Mouse (Mus musculus) kidney, embryonic 15.5 days (tissue): ENCODE measurements around the gene Sbk3. TPM values are rescaled to one million over a fixed set of nuclear protein-coding genes. Genes with fewer than 3 reads are reported as not detected.
A peak's percentile ranks its signal among the peaks of the same experiment; 100 is the strongest.

Experiments
- ATAC-seq: fragments of 200-750 bp; cut with Nextera tagmentation; replicated peaks from 2 replicates; pipeline ENCODE4 v1.8.0; 2017; ENCODE audit warnings: moderate TSS enrichment; ENCODE audit not compliant: low FRiP score
- H3K27ac ChIP-seq: fragments of 300-500 bp; sonication (generic); 2 replicates; pipeline ENCODE4 v1.5.1; 2015; ENCODE audit warnings: mild to moderate bottlenecking, inconsistent platforms
- H3K27me3 ChIP-seq: fragments of 300-500 bp; sonication (generic); 2 replicates; pipeline ENCODE4 v1.6.1; 2015; ENCODE audit warnings: inconsistent platforms
- H3K36me3 ChIP-seq: fragments of 300-500 bp; sonication (generic); 2 replicates; pipeline ENCODE4 v1.6.1; 2015; ENCODE audit warnings: inconsistent platforms
- H3K4me1 ChIP-seq: fragments of 300-500 bp; sonication (generic); 2 replicates; pipeline ENCODE4 v1.6.1; 2015; ENCODE audit warnings: inconsistent platforms
- H3K4me2 ChIP-seq: fragments of 300-500 bp; sonication (generic); 2 replicates; pipeline ENCODE4 v1.6.1; 2015; ENCODE audit warnings: moderate library complexity, mild to moderate bottlenecking, inconsistent platforms
- H3K4me3 ChIP-seq: fragments of 300-500 bp; sonication (generic); replicated peaks from 2 replicates; pipeline ENCODE4 v1.5.1; 2015; ENCODE audit warnings: mild to moderate bottlenecking, inconsistent platforms
- H3K9ac ChIP-seq: fragments of 300-500 bp; sonication (generic); 2 replicates; pipeline ENCODE4 v1.6.1; 2015; ENCODE audit warnings: mild to moderate bottlenecking, inconsistent platforms
- H3K9me3 ChIP-seq: fragments of 300-500 bp; sonication (generic); replicated peaks from 2 replicates; pipeline ENCODE4 v1.6.1; 2016; ENCODE audit warnings: inconsistent platforms
- WGBS: fragments of 180-500 bp; shearing (Covaris S2); methylation state at CpG from one replicate; pipeline ENCODE4 v1.1.7; 2015; ENCODE audit warnings: mixed read lengths; 5-methylcytosine and 5-hydroxymethylcytosine counted together
- polyA plus RNA-seq: library from polyadenylated mRNA; unstranded; fragments of >200 nt; fragmentation: Nextera tagmentation; extraction: Ambion mirVana; gene quantifications from 2 replicates; pipeline ENCODE4 v1.2.1, GENCODE M21; 2015

The Sbk3 gene
- polyA plus RNA-seq, 1 experiment from 2014 or later, result not detected

DNA sequence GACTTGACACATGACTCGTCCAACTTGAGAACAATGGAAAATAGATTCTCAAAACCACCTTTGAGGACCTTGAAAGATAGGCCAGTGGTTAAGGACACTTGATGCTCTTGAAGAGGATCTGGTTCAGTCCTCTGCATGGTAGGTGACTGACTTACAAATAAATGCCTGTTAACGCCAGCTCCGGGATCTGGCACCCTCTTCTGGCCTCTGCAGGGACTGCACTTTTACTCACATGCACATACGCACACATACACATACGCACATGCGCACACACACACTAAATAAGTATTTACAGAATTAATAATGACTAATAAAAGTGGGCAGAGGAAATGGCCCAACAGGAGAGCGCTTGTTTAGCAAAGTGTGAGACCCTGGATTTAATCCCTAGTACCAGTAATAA lies 5.9 kb upstream of the Sbk3 start:
- Histone ChIP-seq H3K27ac (no peak overlapping the region), H3K9ac (no peak overlapping the region), H3K36me3 (no peaks in the 10 kb centered on the region), H3K4me2 (no peak overlapping the region), H3K9me3 (no peaks in the 10 kb centered on the region), H3K4me3 (no peak overlapping the region), H3K27me3 (no peaks in the 10 kb centered on the region), H3K4me1 (0 out of 2 replicates have a peak, but pooled peaks cover 1% of the 10 kb centered on the region)
- ATAC-seq, result no peak
- 90% methylated on average over 7 of the region's 7 CpGs for WGBS

DNA sequence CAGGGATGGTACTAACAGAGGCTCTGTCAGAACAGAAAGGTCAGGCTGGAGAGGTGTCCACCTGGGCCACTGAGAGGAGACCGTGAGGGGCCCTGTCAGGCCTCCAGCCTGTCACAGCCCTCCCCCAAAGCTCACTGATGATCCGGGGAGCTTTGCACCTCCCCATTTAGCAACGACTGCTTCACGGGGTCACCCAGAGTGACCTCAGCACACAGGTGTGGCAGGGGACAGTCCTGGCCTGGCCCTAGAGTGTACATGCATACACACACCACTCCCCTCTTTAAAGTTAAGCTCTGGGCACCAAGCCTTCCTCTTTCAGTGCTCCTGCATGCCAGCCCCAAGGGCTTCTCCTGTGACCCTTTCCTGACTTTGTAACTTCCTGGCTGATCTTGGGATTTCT lies 4.5 kb upstream of the Sbk3 start:
- Histone ChIP-seq H3K4me2 (no peak overlapping the region), H3K27ac (no peak overlapping the region), H3K9ac (no peak overlapping the region), H3K36me3 (no peaks in the 10 kb centered on the region), H3K9me3 (no peaks in the 10 kb centered on the region), H3K4me1 (0 out of 2 replicates have a peak, but pooled peaks cover 3% of the 10 kb centered on the region), H3K4me3 (no peak overlapping the region), H3K27me3 (no peaks in the 10 kb centered on the region)
- WGBS, result 68% methylated on average over 4 of the region's 4 CpGs
- ATAC-seq, result no peak

DNA sequence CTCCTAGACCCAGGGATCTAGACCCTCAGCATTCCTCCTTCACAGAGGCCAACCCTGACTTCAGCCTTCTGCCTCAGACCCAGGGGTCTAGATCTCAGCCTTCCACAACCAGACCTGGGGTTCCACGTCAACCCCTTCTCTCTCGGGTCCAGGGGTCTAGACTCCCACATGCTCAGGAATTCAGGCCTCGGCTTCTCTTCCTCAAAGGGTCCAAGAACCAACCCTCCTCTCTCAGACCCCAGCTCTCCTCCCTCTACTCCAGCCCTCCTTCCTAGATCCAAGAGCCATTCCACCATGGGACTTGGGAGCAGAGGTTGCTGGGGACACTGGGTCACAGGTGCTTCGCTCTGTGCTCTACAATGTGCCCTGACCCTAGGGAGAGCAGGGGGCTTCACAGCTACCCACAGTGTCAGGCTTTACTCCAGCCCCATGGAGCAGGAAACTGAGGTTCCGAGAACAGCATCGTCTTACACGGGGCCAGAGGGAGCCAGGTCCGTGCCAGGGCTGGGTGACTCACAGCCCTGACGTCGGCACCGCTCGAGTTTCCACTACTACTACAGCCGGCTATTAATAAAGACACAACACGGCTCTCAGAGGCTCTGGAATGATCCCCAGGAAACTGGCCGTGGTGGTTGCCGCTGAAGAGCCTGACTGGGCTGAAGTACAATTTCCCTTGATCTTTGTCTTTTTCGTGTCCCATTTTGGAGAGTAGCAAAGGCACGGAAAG lies 1.5 kb upstream of the Sbk3 start:
- WGBS, result 62% methylated on average over 18 of the region's 18 CpGs
- Histone ChIP-seq H3K36me3 (no peaks in the 10 kb centered on the region), H3K4me1 (0 out of 2 replicates have a peak, but pooled peaks cover 3% of the 10 kb centered on the region)

DNA sequence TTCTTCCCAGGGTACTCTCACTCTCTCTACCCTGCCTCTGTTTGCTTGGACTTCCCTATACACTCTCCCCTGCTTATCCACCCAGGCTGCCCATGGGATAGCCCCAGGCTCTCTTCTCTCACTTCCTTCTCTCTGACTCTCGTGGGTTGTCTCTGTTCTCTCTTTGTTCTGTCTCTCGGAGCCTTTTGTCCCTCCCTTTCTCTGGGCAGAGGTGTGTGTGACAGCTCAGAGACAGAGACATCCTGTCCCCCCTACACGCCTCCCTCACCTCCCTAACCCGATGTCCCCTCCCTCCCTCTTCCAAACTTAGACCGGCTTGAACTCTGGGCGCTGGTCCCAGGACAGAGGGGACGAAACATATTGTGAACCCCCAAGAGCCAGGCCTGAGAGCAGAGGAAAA lies 742 bp upstream of the Sbk3 start:
- Histone ChIP-seq H3K4me3 (no peak overlapping the region), H3K9me3 (no peaks in the 10 kb centered on the region), H3K27me3 (0 out of 2 replicates have a peak, but pooled peaks cover 3% of the 10 kb centered on the region), H3K4me2 (no peak overlapping the region), H3K36me3 (no peaks in the 10 kb centered on the region), H3K9ac (no peak overlapping the region), H3K4me1 (0 out of 2 replicates have a peak, but pooled peaks cover 3% of the 10 kb centered on the region), H3K27ac (no peak overlapping the region)
- WGBS, result 22% methylated on average over 7 of the region's 7 CpGs
- no peak for ATAC-seq

More for the DNA sequence above, 1.5 kb upstream of the Sbk3 start:
- Histone ChIP-seq H3K9me3 (no peaks in the 10 kb centered on the region), H3K9ac (no peak overlapping the region), H3K4me2 (no peak overlapping the region), H3K4me3 (no peak overlapping the region), H3K27ac (no peak overlapping the region), H3K27me3 (no peaks in the 10 kb centered on the region)
- ATAC-seq, result no peak

DNA sequence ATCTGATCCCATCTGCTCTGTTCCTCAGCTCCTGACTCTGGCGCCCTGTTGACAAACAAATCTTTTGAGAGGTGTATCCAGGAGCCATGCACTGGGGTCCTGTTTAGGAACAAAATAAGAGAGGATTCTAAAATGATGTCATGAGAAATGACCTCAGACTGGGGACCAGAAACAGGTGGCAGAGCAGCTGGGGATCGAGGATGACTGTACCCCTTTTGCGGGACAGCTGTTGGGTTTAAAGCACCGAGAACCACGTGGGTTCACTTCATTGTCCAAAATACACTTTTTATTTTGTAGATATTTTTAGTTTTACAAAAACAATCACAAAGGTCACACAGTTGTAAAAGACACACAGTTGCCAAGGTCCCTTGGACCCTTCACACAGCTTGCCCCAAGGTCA lies 6.0 kb downstream of the Sbk3 start:
- 80% methylated on average over 5 of the region's 5 CpGs for WGBS
- Histone ChIP-seq H3K9me3 (no peaks in the 10 kb centered on the region), H3K27me3 (0 out of 2 replicates have a peak, but pooled peaks cover 3% of the 10 kb centered on the region), H3K9ac (no peak overlapping the region), H3K27ac (no peak overlapping the region), H3K4me2 (no peak overlapping the region), H3K4me3 (no peak overlapping the region), H3K36me3 (no peaks in the 10 kb centered on the region), H3K4me1 (0 out of 2 replicates have a peak, but pooled peaks cover 3% of the 10 kb centered on the region)
- no peak for ATAC-seq

DNA sequence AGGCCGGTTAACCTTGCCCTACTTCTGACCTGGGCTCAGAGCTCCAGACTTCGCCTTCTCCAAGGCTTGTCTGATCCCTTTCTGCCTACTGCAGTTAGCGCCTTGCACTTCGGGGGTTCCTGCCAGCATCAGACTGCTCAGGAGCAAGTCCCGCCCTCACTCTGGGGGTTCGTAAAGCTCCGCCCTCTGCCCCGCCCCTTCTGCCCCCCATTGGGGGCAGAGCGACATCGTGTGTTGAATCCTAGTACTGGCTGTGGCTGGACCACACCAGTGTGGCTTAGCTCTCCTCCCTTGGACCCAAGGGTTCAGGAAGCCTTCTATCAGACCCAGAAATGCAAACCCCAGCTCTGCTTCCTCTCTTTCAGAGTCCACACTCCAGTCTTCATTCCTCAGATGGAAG lies 6.7 kb downstream of the Sbk3 start, which contains the start of gene Sbk2:
Gene Sbk2 (minus strand): TSS at position 135 of the 400 bp plus-strand sequence.
- no peak within 1 kb of the TSS for H3K27ac ChIP-seq
- peak; percentile 83 for ATAC-seq
- peak within 1 kb of the TSS; percentile 45 for H3K4me2 ChIP-seq
- no peaks in the 10 kb centered on the region for H3K36me3 ChIP-seq
- H3K9ac ChIP-seq, result no peak within 1 kb of the TSS
- 0 out of 2 replicates have a peak, but pooled peaks cover 3% of the 10 kb centered on the region for H3K27me3 ChIP-seq
- peak within 1 kb of the TSS; percentile 12; the same call in 1 of the 2 replicates for H3K4me3 ChIP-seq
- 0 out of 2 replicates have a peak, but pooled peaks cover 3% of the 10 kb centered on the region for H3K4me1 ChIP-seq
- WGBS, result 3% methylated on average over 10 of the region's 10 CpGs
- H3K9me3 ChIP-seq, result no peaks in the 10 kb centered on the region

DNA sequence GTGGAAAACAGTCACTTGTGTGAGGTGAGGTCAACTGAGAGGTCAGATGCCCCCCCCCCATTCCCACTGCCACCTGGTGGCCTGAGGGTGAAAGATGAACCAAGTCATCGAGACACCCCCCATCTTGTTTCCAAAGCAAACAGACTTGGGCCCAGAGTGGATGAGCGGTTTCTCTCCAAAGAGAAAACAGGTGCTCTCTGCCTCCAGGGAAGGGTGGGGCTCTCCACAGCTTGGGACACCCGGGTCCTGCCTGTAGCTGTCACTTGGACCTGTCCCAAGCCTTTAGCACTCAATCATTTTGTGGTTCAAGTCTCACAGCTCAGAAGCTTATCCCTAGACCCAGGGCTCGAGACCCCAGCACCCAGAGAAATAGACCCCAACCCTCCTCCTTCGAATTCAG lies 7.4 kb downstream of the Sbk3 start:
- Histone ChIP-seq H3K4me1 (0 out of 2 replicates have a peak, but pooled peaks cover 3% of the 10 kb centered on the region), H3K9ac (no peak overlapping the region), H3K27me3 (0 out of 2 replicates have a peak, but pooled peaks cover 3% of the 10 kb centered on the region), H3K27ac (no peak overlapping the region), H3K9me3 (no peaks in the 10 kb centered on the region), H3K36me3 (no peaks in the 10 kb centered on the region), H3K4me2 (no peak overlapping the region), H3K4me3 (no peak overlapping the region)
- 72% methylated on average over 5 of the region's 5 CpGs for WGBS
- ATAC-seq, result no peak

DNA sequence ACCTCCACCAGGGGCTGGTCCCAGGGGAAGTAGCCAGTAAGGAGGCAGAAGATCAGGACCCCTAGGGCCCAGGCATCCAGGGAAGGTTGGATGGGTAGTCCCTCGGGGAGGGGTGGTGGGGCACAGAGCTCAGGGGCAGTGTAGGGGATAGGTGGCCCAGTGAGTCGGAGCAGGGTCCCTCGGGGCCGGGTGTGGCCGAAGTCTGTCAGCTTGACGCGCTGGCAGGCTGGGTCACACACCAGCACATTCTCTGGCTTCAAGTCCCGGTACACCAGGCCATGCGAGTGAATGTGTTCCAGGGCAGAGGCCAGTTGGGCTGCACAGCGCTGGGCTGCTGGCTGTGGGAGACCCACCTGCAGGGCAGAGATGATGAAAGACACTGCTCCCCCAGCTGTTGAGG lies 13.6 kb downstream of the Sbk3 start:
- no peak overlapping the region for H3K4me2 ChIP-seq
- no peak overlapping the region for H3K27ac ChIP-seq
- H3K4me3 ChIP-seq, result no peak overlapping the region
- H3K4me1 ChIP-seq, result no peaks in the 10 kb centered on the region
- no peak for ATAC-seq
- no peaks in the 10 kb centered on the region for H3K9me3 ChIP-seq
- H3K36me3 ChIP-seq, result no peaks in the 10 kb centered on the region
- H3K27me3 ChIP-seq, result no peaks in the 10 kb centered on the region
- 85% methylated on average over 10 of the region's 10 CpGs for WGBS
- H3K9ac ChIP-seq, result no peak overlapping the region

DNA sequence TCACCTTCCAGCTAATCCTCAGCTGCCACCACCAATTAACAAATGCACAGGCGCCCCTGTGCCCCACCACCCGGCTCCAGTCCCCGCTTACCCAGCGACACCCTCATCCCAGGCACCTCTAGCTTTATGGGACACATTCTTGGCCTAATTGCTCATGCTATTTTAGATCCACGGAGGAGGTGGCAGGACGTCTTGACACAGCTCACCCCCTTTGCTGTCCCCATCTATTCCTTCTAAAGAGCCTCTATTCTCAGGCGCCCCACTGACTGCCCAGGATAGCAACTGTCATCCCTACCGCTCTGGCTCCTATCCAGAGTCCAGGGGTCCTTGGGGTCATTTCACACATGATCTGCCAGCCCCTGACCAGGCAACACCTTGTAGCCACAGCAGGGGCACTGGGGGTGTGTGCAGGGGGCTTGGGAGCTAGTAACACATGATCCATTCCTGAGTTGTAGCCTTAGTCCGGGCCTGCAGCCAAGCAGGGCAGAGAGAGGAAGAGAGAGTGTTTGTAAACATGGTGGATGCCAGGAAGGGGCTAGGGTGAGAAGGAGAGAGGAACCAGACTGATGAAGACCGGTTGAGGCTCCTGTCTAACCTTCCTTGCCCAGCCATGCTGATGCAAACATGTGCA lies 17.0 kb downstream of the Sbk3 start:
- no peak for ATAC-seq
- H3K36me3 ChIP-seq, result no peaks in the 10 kb centered on the region
- no peaks in the 10 kb centered on the region for H3K27me3 ChIP-seq
- 20% methylated on average over 10 of the region's 10 CpGs for WGBS
- H3K27ac ChIP-seq, result no peak overlapping the region
- H3K4me3 ChIP-seq, result no peak overlapping the region
- no peaks in the 10 kb centered on the region for H3K9me3 ChIP-seq
- H3K9ac ChIP-seq, result no peak overlapping the region
- H3K4me1 ChIP-seq, result no peaks in the 10 kb centered on the region
- H3K4me2 ChIP-seq, result no peak overlapping the region

DNA sequence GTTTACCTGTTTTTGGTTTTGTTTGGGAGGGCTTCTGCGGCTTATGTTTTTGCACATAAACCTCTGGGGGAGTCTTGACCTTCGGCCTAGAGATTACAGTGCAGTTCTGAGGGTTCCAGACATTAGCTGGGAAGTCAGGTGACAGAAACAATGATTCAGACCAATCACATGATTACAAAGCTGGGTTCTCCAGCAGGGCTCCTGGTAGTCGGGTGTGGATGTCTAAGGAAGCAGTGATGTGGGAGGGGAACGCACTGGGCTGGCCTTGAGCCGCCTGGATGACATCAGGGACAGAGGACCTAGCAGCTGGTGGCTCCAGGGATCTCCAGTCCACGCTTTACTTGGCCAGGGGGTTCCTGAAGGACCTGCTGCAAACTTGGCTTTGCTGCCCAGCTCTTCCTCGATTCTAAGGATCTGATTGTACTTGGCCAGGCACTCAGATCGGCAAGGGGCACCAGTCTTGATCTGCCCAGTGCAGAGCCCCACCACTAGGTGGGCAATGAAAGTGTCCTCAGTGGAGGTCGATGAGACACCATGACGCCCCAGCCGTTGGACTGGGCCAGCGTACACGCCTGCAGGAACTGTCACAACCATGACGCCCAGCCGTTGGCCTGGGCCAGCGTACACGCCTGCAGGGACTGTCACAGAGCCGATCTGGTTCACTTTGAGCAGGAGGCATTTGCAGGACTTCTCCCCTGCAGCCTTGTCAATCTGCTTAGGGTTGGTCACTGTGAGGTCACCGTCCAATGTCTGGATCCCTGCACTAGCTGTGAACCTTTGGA lies 20.2 kb downstream of the Sbk3 start:
- no peaks in the 10 kb centered on the region for H3K27me3 ChIP-seq
- 80% methylated on average over 19 of the region's 19 CpGs for WGBS
- no peaks in the 10 kb centered on the region for H3K9me3 ChIP-seq
- no peak overlapping the region for H3K4me2 ChIP-seq
- no peak for ATAC-seq
- H3K4me1 ChIP-seq, result no peaks in the 10 kb centered on the region
- no peak overlapping the region for H3K27ac ChIP-seq
- no peak overlapping the region for H3K4me3 ChIP-seq
- H3K9ac ChIP-seq, result no peak overlapping the region
- no peaks in the 10 kb centered on the region for H3K36me3 ChIP-seq

DNA sequence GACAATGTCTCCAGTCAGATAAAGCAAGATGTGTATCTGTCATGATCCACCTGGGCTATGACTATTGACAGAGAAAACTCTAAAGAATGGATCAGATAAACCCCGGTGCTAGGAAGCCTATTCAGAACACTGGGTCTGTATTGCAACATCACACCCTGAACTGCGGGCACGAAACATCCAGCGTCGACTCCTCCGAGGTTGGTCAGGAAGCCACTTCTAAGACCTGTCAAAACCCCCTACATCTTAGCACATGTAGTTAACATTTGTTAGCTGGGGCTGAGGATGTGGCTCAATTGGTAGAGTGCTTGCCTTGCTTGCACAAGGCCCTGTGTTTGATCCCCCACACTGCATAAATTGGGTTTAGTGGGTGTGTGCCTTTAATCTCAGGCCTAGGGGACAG lies 22.6 kb downstream of the Sbk3 start:
- H3K4me2 ChIP-seq, result no peak overlapping the region
- H3K27ac ChIP-seq, result no peak overlapping the region
- H3K4me3 ChIP-seq, result no peak overlapping the region
- no peak for ATAC-seq
- H3K27me3 ChIP-seq, result no peaks in the 10 kb centered on the region
- no peaks in the 10 kb centered on the region for H3K9me3 ChIP-seq
- H3K9ac ChIP-seq, result no peak overlapping the region
- H3K4me1 ChIP-seq, result peaks cover 2% of the 10 kb centered on the region; the same call in 1 of the 2 replicates
- WGBS, result 58% methylated on average over 6 of the region's 6 CpGs
- no peaks in the 10 kb centered on the region for H3K36me3 ChIP-seq

DNA sequence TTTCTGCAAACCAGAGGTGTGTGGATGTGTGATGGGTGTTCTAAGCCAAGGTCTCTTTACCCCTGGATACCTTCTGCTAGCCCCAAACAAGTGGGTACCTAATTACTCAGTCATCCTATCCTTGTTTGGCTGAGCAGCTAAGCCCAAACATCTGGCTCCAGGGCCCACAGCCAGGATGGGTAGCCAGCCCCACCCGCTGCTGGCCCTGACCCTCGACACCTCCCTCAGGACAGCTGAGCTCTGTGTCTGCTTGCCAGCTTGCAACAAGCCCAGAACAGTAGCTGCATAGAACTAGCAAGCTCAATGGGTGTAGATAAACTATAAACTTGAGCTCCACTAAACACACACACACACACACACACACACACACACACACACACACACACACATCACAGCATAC lies 23.1 kb downstream of the Sbk3 start:
- Histone ChIP-seq H3K9me3 (no peaks in the 10 kb centered on the region), H3K36me3 (no peaks in the 10 kb centered on the region), H3K9ac (no peak overlapping the region), H3K4me2 (no peak overlapping the region), H3K27me3 (no peaks in the 10 kb centered on the region), H3K4me3 (no peak overlapping the region), H3K27ac (no peak overlapping the region), H3K4me1 (peaks cover 4% of the 10 kb centered on the region; the same call in 1 of the 2 replicates)
- 39% methylated on average over 2 of the region's 2 CpGs for WGBS
- no peak for ATAC-seq
